16 mouse cellular contexts compared by ENCODE assay signal in genomic region chr9:103145351-103145750, GRCm38 (mm10). TPM values are rescaled to one million over a fixed set of nuclear protein-coding genes. Genes with fewer than 3 reads are reported as not detected.
A peak's percentile ranks its signal among the peaks of the same experiment; 100 is the strongest.
DNase-seq lines count a peak whose midpoint lies in the region; ATAC-seq lines count a peak whose summit lies in the region.
"Had no signal": no experiment of that assay in that cellular context is flagged by ENCODE, and none has a peak within 500 bp of the region (broad histone marks: within the 10 kb centered on the region; RNA-seq: fewer than 3 reads in every experiment).

No protein-coding gene starts in this region.

- H3K27me3 ChIP-seq in heart, embryonic 10.5 days (ENCODE audit: insufficient read depth, poor library complexity, severe bottlenecking): no peaks in the 10 kb centered on the region
- no peaks in the 10 kb centered on the region for H3K27me3 ChIP-seq in forebrain, embryonic 15.5 days
- no peaks in the 10 kb centered on the region for H3K27me3 ChIP-seq in midbrain, embryonic 10.5 days (ENCODE audit: low read depth, poor library complexity, severe bottlenecking)
- H3K27me3 ChIP-seq in neural tube, embryonic 14.5 days (ENCODE audit: control insufficient read depth, insufficient read depth, low read length): no peaks in the 10 kb centered on the region
- 0 out of 2 replicates have a peak, but pooled peaks cover 4% of the 10 kb centered on the region for H3K27me3 ChIP-seq in liver, embryonic 12.5 days (replicated peaks)
- H3K27me3 ChIP-seq: embryonic facial prominence, embryonic 15.5 days; heart, embryonic 15.5 days; Patski had no signal

- 27% methylated on average over 5 of the region's 5 CpGs for WGBS in heart, embryonic 10.5 days
- WGBS in forebrain, embryonic 15.5 days: 40% methylated on average over 5 of the region's 5 CpGs
- WGBS in midbrain, embryonic 10.5 days: 64% methylated on average over 5 of the region's 5 CpGs
- WGBS in neural tube, embryonic 14.5 days: 34% methylated on average over 5 of the region's 5 CpGs
- WGBS in liver, embryonic 12.5 days (ENCODE audit: insufficient replicate concordance): 62% methylated on average over 5 of the region's 5 CpGs

- peak overlapping the region; percentile 10 for H3K27ac ChIP-seq in heart, embryonic 10.5 days
- peak overlapping the region; percentile 66 for H3K27ac ChIP-seq in forebrain, embryonic 15.5 days (replicated peaks)
- H3K27ac ChIP-seq in midbrain, embryonic 10.5 days (replicated peaks): peak overlapping the region; percentile 72
- H3K27ac ChIP-seq in neural tube, embryonic 14.5 days (ENCODE audit: low read depth, low read length): peak overlapping the region; percentile 76
- no peak overlapping the region for H3K27ac ChIP-seq in liver, embryonic 12.5 days
- H3K27ac ChIP-seq: embryonic facial prominence, embryonic 15.5 days; heart, embryonic 15.5 days had no signal

- peaks cover 56% of the 10 kb centered on the region for H3K4me1 ChIP-seq in heart, embryonic 10.5 days
- peaks cover 42% of the 10 kb centered on the region for H3K4me1 ChIP-seq in forebrain, embryonic 15.5 days
- peaks cover 39% of the 10 kb centered on the region for H3K4me1 ChIP-seq in midbrain, embryonic 10.5 days
- peaks cover 28% of the 10 kb centered on the region for H3K4me1 ChIP-seq in neural tube, embryonic 14.5 days (ENCODE audit: control insufficient read depth, insufficient read depth, low read length)
- H3K4me1 ChIP-seq in liver, embryonic 12.5 days: no peaks in the 10 kb centered on the region

- no peak overlapping the region for H3K4me3 ChIP-seq in heart, embryonic 10.5 days
- H3K4me3 ChIP-seq in forebrain, embryonic 15.5 days: no peak overlapping the region
- no peak overlapping the region for H3K4me3 ChIP-seq in midbrain, embryonic 10.5 days
- no peak overlapping the region for H3K4me3 ChIP-seq in neural tube, embryonic 14.5 days (ENCODE audit: low read depth, low read length)
- no peak overlapping the region for H3K4me3 ChIP-seq in liver, embryonic 12.5 days
- H3K4me3 ChIP-seq: embryonic facial prominence, embryonic 15.5 days; heart, embryonic 15.5 days had no signal

- no peaks in the 10 kb centered on the region for H3K9me3 ChIP-seq in heart, embryonic 10.5 days
- no peaks in the 10 kb centered on the region for H3K9me3 ChIP-seq in forebrain, embryonic 15.5 days
- H3K9me3 ChIP-seq in midbrain, embryonic 10.5 days (replicated peaks): no peaks in the 10 kb centered on the region
- H3K9me3 ChIP-seq in neural tube, embryonic 14.5 days (ENCODE audit: control insufficient read depth, low read length): no peaks in the 10 kb centered on the region
- H3K9me3 ChIP-seq in liver, embryonic 12.5 days (replicated peaks): no peaks in the 10 kb centered on the region
- H3K9me3 ChIP-seq: embryonic facial prominence, embryonic 15.5 days; heart, embryonic 15.5 days had no signal

- H3K4me2 ChIP-seq in forebrain, embryonic 15.5 days (replicated peaks): no peak overlapping the region
- no peak overlapping the region for H3K4me2 ChIP-seq in neural tube, embryonic 14.5 days (ENCODE audit: low read depth, low read length)
- H3K4me2 ChIP-seq in liver, embryonic 12.5 days: no peak overlapping the region
- H3K4me2 ChIP-seq: embryonic facial prominence, embryonic 15.5 days; heart, embryonic 15.5 days; lung, embryonic 14.5 days had no signal

- ATAC-seq in forebrain, embryonic 15.5 days (replicated peaks): no peak
- no peak for ATAC-seq in neural tube, embryonic 14.5 days (ENCODE audit: low read depth)
- ATAC-seq in liver, embryonic 12.5 days: no peak
- ATAC-seq: Patski had no signal

- DNase-seq in heart, embryonic 10.5 days (ENCODE audit: low spot score): no peak
- DNase-seq in heart, postnatal 4 days: no peak
- DNase-seq in midbrain, embryonic 10.5 days (ENCODE audit: low spot score): no peak
- no peak for DNase-seq in retina, embryonic 14.5 days (ENCODE audit: low spot score)
- no peak for DNase-seq in urinary bladder, postnatal 4 days (ENCODE audit: low spot score in 2 of 2)
- DNase-seq: adrenal gland, postnatal 36 days; cerebellum, adult 11 months; lung, embryonic 14.5 days; right cerebral cortex, postnatal 25 days; thymus, postnatal 36 days had no signal

- H3K9ac ChIP-seq in forebrain, embryonic 15.5 days (replicated peaks): no peak overlapping the region
- no peak overlapping the region for H3K9ac ChIP-seq in neural tube, embryonic 14.5 days (replicated peaks; ENCODE audit: low read depth, low read length)
- no peak overlapping the region for H3K9ac ChIP-seq in liver, embryonic 12.5 days
- H3K9ac ChIP-seq: embryonic facial prominence, embryonic 15.5 days; heart, embryonic 15.5 days; lung, embryonic 14.5 days had no signal

- no peaks in the 10 kb centered on the region for H3K36me3 ChIP-seq in heart, embryonic 10.5 days
- peaks cover 5% of the 10 kb centered on the region; the same call in 1 of the 2 replicates for H3K36me3 ChIP-seq in forebrain, embryonic 15.5 days
- H3K36me3 ChIP-seq in midbrain, embryonic 10.5 days: peaks cover 23% of the 10 kb centered on the region
- H3K36me3 ChIP-seq in neural tube, embryonic 14.5 days (ENCODE audit: control insufficient read depth, insufficient read depth, low read length): 0 out of 2 replicates have a peak, but pooled peaks cover 9% of the 10 kb centered on the region
- H3K36me3 ChIP-seq in liver, embryonic 12.5 days: no peaks in the 10 kb centered on the region
- H3K36me3 ChIP-seq: embryonic facial prominence, embryonic 15.5 days; heart, embryonic 15.5 days had no signal

RNA-seq across cellular contexts. Expression of gene Rab6b, which starts 33.8 kb away (rescaled TPM):
- 2.3 and 2.7 TPM in 2 replicates for polyA plus RNA-seq in heart, embryonic 10.5 days (2016; fragmentation: Nextera tagmentation; extraction: Ambion mirVana)
- 1 to 10 TPM; 1.3 to 1.4 TPM for total RNA-seq in heart, postnatal 4 days (2021)
- polyA plus RNA-seq in forebrain, embryonic 15.5 days (2015; fragmentation: Nextera tagmentation; extraction: Ambion mirVana): 62.3 and 63.3 TPM in 2 replicates
- polyA plus RNA-seq in midbrain, embryonic 10.5 days (2016; fragmentation: Nextera tagmentation; extraction: Ambion mirVana): 12.3 and 19.9 TPM in 2 replicates
- 92.1 and 95.2 TPM in 2 replicates for polyA plus RNA-seq in neural tube, embryonic 14.5 days (2014; fragmentation: Nextera tagmentation; extraction: Ambion mirVana)
- polyA plus RNA-seq in liver, embryonic 12.5 days (2016; fragmentation: Nextera tagmentation; extraction: Ambion mirVana): 0.24 and 0.43 TPM in 2 replicates

RNA-seq across cellular contexts. Expression of gene Srprb, which starts 56.6 kb away (rescaled TPM):
- polyA plus RNA-seq in heart, embryonic 10.5 days (2016; fragmentation: Nextera tagmentation; extraction: Ambion mirVana): 55.6 and 61.9 TPM in 2 replicates
- total RNA-seq in heart, postnatal 4 days (2021): 10 to 100 TPM; 24.9 to 26.7 TPM
- polyA plus RNA-seq in forebrain, embryonic 15.5 days (2015; fragmentation: Nextera tagmentation; extraction: Ambion mirVana): 48.8 and 49.1 TPM in 2 replicates
- 68.2 and 68.4 TPM in 2 replicates for polyA plus RNA-seq in midbrain, embryonic 10.5 days (2016; fragmentation: Nextera tagmentation; extraction: Ambion mirVana)
- polyA plus RNA-seq in neural tube, embryonic 14.5 days (2014; fragmentation: Nextera tagmentation; extraction: Ambion mirVana): 57.3 and 60.6 TPM in 2 replicates
- polyA plus RNA-seq in liver, embryonic 12.5 days (2016; fragmentation: Nextera tagmentation; extraction: Ambion mirVana): 30.3 and 31.5 TPM in 2 replicates
